Mouse (Mus musculus): ENCODE measurements around the gene Best2. TPM values are rescaled to one million over a fixed set of nuclear protein-coding genes. Genes with fewer than 3 reads are reported as not detected.

Best2 gene
- polyA plus RNA-seq, 1 experiment from 2014 or later: not detected

- 64% methylated on average over 10 of the region's 10 CpGs for WGBS (ENCODE audit: insufficient replicate concordance)
- H3K4me1 ChIP-seq: peaks cover 9% of the 10 kb centered on the region
- no peak overlapping the region for H3K4me2 ChIP-seq
- H3K9ac ChIP-seq: no peak overlapping the region
- ATAC-seq: no peak
- no peaks in the 10 kb centered on the region for H3K9me3 ChIP-seq (replicated peaks)
- peaks cover 34% of the 10 kb centered on the region for H3K27me3 ChIP-seq (replicated peaks)
- H3K36me3 ChIP-seq: peaks cover 47% of the 10 kb centered on the region
- no peak overlapping the region for H3K4me3 ChIP-seq
- H3K27ac ChIP-seq: no peak overlapping the region
Measured at GRCm38 (mm10) chr8:85016724-85017123, 2.4 kb upstream of the Best2 start.

- WGBS (ENCODE audit: insufficient replicate concordance): 5% methylated on average over 25 of the region's 26 CpGs
- peaks cover 13% of the 10 kb centered on the region for H3K4me1 ChIP-seq
- H3K27me3 ChIP-seq (replicated peaks): peaks cover 66% of the 10 kb centered on the region
- H3K36me3 ChIP-seq: peaks cover 13% of the 10 kb centered on the region
- ATAC-seq: peak; percentile 45; the same call in 1 of the 2 replicates
- no peaks in the 10 kb centered on the region for H3K9me3 ChIP-seq (replicated peaks)
- no peak overlapping the region for H3K27ac ChIP-seq
- H3K9ac ChIP-seq: peak overlapping the region; percentile 56
- H3K4me3 ChIP-seq: peak overlapping the region; percentile 38
- H3K4me2 ChIP-seq: peak overlapping the region; percentile 70
Measured at GRCm38 (mm10) chr8:85013230-85013840, 996 bp downstream of the Best2 start.

GRCm38 (mm10) chr8:85011242-85011641, 3.1 kb downstream of the Best2 start:
- WGBS (ENCODE audit: insufficient replicate concordance): 12% methylated on average over 28 of the region's 28 CpGs
- Histone ChIP-seq H3K4me2 (no peak overlapping the region), H3K9me3 (replicated peaks) (no peaks in the 10 kb centered on the region), H3K4me1 (peaks cover 19% of the 10 kb centered on the region), H3K4me3 (no peak overlapping the region), H3K36me3 (no peaks in the 10 kb centered on the region), H3K9ac (no peak overlapping the region; the same call in 1 of the 2 replicates), H3K27me3 (replicated peaks) (peaks cover 83% of the 10 kb centered on the region), H3K27ac (no peak overlapping the region)
- no peak for ATAC-seq

GRCm38 (mm10) chr8:85007686-85008085, 6.6 kb downstream of the Best2 start:
- 17% methylated on average over 25 of the region's 25 CpGs for WGBS (ENCODE audit: insufficient replicate concordance)
- H3K36me3 ChIP-seq: 0 out of 2 replicates have a peak, but pooled peaks cover 2% of the 10 kb centered on the region
- ATAC-seq: no peak; the same call in 1 of the 2 replicates
- no peak overlapping the region for H3K9ac ChIP-seq
- no peaks in the 10 kb centered on the region for H3K9me3 ChIP-seq (replicated peaks)
- peaks cover 68% of the 10 kb centered on the region for H3K27me3 ChIP-seq (replicated peaks)
- no peak overlapping the region for H3K4me3 ChIP-seq
- H3K4me1 ChIP-seq: peaks cover 12% of the 10 kb centered on the region
- peak overlapping the region; percentile 10; the same call in 1 of the 2 replicates for H3K4me2 ChIP-seq
- H3K27ac ChIP-seq: no peak overlapping the region

GRCm38 (mm10) chr8:84997649-84998295, 16.6 kb downstream of the Best2 start:
- Histone ChIP-seq H3K4me3 (no peak overlapping the region), H3K27me3 (replicated peaks) (peaks cover 17% of the 10 kb centered on the region), H3K4me2 (peak overlapping the region; percentile 39), H3K4me1 (peaks cover 26% of the 10 kb centered on the region), H3K27ac (no peak overlapping the region), H3K36me3 (peaks cover 15% of the 10 kb centered on the region), H3K9ac (no peak overlapping the region), H3K9me3 (replicated peaks) (no peaks in the 10 kb centered on the region)
- peak; percentile 76 for ATAC-seq
- whole genome bisulfite sequencing (ENCODE audit: insufficient replicate concordance): 8% methylated on average over 19 of the region's 19 CpGs

- Histone ChIP-seq H3K9ac (no peak overlapping the region), H3K4me3 (no peak overlapping the region), H3K27ac (no peak overlapping the region), H3K27me3 (replicated peaks) (peaks cover 17% of the 10 kb centered on the region), H3K4me1 (peaks cover 21% of the 10 kb centered on the region), H3K36me3 (peaks cover 13% of the 10 kb centered on the region), H3K9me3 (replicated peaks) (no peaks in the 10 kb centered on the region), H3K4me2 (no peak overlapping the region)
- ATAC-seq: no peak
- 83% methylated on average over 5 of the region's 5 CpGs for WGBS (ENCODE audit: insufficient replicate concordance)
Measured at GRCm38 (mm10) chr8:84996978-84997377, 17.4 kb downstream of the Best2 start.

DNA sequence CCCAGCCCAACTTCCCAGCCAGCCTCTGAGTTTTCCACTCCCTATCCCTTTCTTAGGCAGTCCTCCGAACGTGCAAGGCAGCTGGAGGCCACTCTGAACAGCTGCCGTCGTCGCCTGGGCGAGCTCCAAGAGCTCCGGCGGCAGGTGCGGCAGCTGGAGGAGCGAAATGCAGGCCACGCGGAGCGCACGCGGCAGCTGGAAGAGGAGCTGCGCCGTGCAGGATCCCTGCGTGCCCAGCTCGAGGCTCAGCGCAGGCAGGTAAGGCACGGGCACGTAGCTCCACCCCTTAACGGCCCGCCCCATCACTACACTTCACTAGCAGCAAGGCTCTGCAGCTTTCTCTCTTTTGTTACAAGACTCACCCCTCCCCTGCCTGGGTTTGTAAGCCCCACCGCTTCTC, 18.7 kb downstream of the Best2 start:
- no peak overlapping the region for H3K9ac ChIP-seq
- peaks cover 31% of the 10 kb centered on the region for H3K4me1 ChIP-seq
- H3K9me3 ChIP-seq (replicated peaks): no peaks in the 10 kb centered on the region
- no peak overlapping the region for H3K27ac ChIP-seq
- no peak overlapping the region for H3K4me3 ChIP-seq
- no peak for ATAC-seq
- peaks cover 17% of the 10 kb centered on the region for H3K27me3 ChIP-seq (replicated peaks)
- H3K36me3 ChIP-seq: peaks cover 13% of the 10 kb centered on the region
- 47% methylated on average over 25 of the region's 25 CpGs for WGBS (ENCODE audit: insufficient replicate concordance)
- H3K4me2 ChIP-seq: no peak overlapping the region

DNA sequence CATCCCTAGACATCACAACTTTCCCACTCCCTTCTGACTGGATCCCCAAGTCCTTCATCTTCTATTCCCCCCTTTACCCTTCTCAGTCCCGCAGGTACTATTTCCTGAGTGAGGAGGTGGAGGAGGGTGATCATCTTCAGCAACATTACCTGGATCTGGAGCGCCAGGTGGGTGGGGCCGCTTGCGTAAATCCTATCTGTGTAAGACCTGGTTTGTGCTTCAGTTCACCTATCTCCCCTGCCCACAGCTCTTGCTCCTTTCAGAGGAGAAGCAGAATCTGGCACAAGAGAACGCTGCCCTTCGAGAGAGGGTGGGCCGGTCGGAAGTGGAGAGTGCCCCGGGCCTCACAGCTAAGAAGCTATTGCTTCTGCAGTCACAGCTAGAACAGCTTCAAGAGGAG, 20.0 kb downstream of the Best2 start:
- Histone ChIP-seq H3K4me2 (no peak overlapping the region), H3K9me3 (replicated peaks) (no peaks in the 10 kb centered on the region), H3K4me1 (peaks cover 35% of the 10 kb centered on the region), H3K27ac (no peak overlapping the region), H3K4me3 (no peak overlapping the region), H3K9ac (no peak overlapping the region), H3K27me3 (replicated peaks) (peaks cover 17% of the 10 kb centered on the region), H3K36me3 (peaks cover 13% of the 10 kb centered on the region)
- ATAC-seq: no peak
- 88% methylated on average over 9 of the region's 9 CpGs for WGBS (ENCODE audit: insufficient replicate concordance)

DNA sequence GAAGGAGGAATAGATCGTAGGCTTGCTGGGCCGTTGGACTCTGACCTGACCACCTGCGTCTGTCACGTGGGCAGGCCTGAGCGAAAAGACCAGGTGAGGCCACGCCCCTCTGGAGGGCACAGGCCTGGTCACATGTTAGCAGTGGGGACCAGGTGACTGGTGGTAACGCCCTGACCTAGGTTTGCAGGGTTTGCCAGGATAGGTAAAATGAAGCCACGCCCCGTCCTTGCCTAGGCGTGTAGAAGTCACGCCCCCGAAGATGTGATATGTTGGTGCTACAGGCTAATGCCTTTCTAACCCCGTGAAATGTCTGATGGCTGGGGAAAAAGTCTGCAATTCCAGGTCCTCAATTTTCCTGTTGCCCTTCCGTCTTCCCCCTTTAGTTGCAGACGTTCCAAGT, 23.5 kb downstream of the Best2 start:
- peak overlapping the region; percentile 81 for H3K27ac ChIP-seq
- H3K9ac ChIP-seq: peak overlapping the region; percentile 77
- H3K27me3 ChIP-seq (replicated peaks): peaks cover 13% of the 10 kb centered on the region
- peak overlapping the region; percentile 93 for H3K4me2 ChIP-seq
- no peaks in the 10 kb centered on the region for H3K9me3 ChIP-seq (replicated peaks)
- peak; percentile 59 for ATAC-seq
- H3K4me1 ChIP-seq: peaks cover 54% of the 10 kb centered on the region
- peaks cover 6% of the 10 kb centered on the region; the same call in 1 of the 2 replicates for H3K36me3 ChIP-seq
- 5% methylated on average over 15 of the region's 15 CpGs for WGBS (ENCODE audit: insufficient replicate concordance)
- H3K4me3 ChIP-seq: peak overlapping the region; percentile 68

GRCm38 (mm10) chr8:84990349-84990748, 24.0 kb downstream of the Best2 start, which contains the start of gene Hook2:
Hook2 (plus strand) TSS chr8:84990603.
- peak; percentile 83 for ATAC-seq
- Histone ChIP-seq H3K9ac (peak within 1 kb of the TSS; percentile 77), H3K4me2 (peak within 1 kb of the TSS; percentile 93), H3K9me3 (replicated peaks) (no peaks in the 10 kb centered on the region), H3K4me3 (peak within 1 kb of the TSS; percentile 68), H3K4me1 (peaks cover 54% of the 10 kb centered on the region), H3K27me3 (replicated peaks) (peaks cover 8% of the 10 kb centered on the region; the same call in 1 of the 2 replicates), H3K36me3 (peaks cover 1% of the 10 kb centered on the region; the same call in 1 of the 2 replicates), H3K27ac (peak within 1 kb of the TSS; percentile 88)
- WGBS (ENCODE audit: insufficient replicate concordance): under 1% methylated on average over 28 of the region's 28 CpGs

DNA sequence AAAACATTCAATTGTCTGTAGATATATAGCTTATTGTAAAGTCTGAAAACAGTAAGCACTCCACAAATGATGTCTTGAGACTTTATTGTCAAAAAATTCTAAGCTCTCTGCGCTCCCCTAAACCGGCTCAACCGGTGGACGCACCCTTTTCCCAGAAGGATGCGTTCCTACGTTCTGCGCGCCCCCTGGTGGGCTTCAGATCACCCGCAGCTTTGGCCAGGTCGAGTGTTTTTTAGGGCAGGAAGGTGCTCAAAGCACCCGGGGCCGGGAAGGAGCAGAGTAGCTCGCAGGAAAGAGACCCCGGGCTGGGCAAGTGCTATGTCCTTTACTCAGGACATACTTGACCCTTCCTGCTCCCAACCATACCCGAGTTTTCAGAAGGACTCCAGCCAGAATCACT, 24.5 kb downstream of the Best2 start:
- Histone ChIP-seq H3K27ac (peak overlapping the region; percentile 88), H3K4me2 (peak overlapping the region; percentile 93), H3K4me3 (peak overlapping the region; percentile 68), H3K9me3 (replicated peaks) (no peaks in the 10 kb centered on the region), H3K4me1 (peaks cover 59% of the 10 kb centered on the region), H3K9ac (peak overlapping the region; percentile 77), H3K36me3 (no peaks in the 10 kb centered on the region), H3K27me3 (replicated peaks) (peaks cover 2% of the 10 kb centered on the region; the same call in 1 of the 2 replicates)
- peak; percentile 65 for ATAC-seq
- WGBS (ENCODE audit: insufficient replicate concordance): 0% methylated on average over 15 of the region's 15 CpGs

DNA sequence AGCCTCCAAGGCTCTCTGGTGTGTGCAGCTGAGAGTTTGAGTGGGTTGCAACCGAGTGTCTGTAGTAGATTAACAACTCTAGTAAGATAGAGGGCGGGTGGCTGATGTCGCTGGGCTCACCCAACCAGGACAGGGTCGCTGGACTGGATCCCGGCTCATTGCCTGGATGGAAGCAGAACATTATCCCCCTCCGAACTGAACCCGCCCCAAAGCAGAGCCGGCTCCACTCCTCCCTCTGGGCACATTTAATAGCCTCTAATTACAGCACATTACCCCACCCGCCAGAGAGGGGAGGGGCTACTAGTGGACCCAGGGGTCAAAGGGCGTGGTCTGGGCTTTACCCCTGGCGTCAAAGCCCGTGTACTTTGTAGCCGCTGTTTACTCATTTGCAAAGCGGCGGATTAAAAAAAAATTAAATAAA, 25.0 kb downstream of the Best2 start:
- Histone ChIP-seq H3K4me2 (peak overlapping the region; percentile 93), H3K27me3 (replicated peaks) (no peaks in the 10 kb centered on the region), H3K27ac (peak overlapping the region; percentile 88), H3K4me1 (peaks cover 64% of the 10 kb centered on the region), H3K4me3 (peak overlapping the region; percentile 68), H3K9ac (peak overlapping the region; percentile 77), H3K9me3 (replicated peaks) (no peaks in the 10 kb centered on the region), H3K36me3 (no peaks in the 10 kb centered on the region)
- 0 out of 2 replicates have a peak, but pooled peaks have one; percentile 10 for ATAC-seq
- 7% methylated on average over 15 of the region's 15 CpGs for WGBS (ENCODE audit: insufficient replicate concordance)
